Mouse (Mus musculus) bone marrow macrophage, adult 2 months (primary cell): Measurements from ENCODE around the gene Olfr94.

Experiments used
- CTCF ChIP-seq: IDR thresholded peaks from 2 replicates; pipeline ENCODE4 v1.5.1; 2012; ENCODE audit warnings: low read depth, mild to moderate bottlenecking, low read length, moderate library complexity
- POLR2A ChIP-seq: IDR thresholded peaks from 2 replicates; pipeline ENCODE4 v1.6.1; 2012; ENCODE audit warnings: mild to moderate bottlenecking, low read depth, low read length, borderline replicate concordance

GRCm38 (mm10) chr17:37246715-37247114 is 45.9 kb upstream of the Olfr94 start:
- TF ChIP-seq POLR2A = no peak
- no peak for TF ChIP-seq CTCF
